Mouse (Mus musculus): ENCODE results near the gene Zfp644.

DNA sequence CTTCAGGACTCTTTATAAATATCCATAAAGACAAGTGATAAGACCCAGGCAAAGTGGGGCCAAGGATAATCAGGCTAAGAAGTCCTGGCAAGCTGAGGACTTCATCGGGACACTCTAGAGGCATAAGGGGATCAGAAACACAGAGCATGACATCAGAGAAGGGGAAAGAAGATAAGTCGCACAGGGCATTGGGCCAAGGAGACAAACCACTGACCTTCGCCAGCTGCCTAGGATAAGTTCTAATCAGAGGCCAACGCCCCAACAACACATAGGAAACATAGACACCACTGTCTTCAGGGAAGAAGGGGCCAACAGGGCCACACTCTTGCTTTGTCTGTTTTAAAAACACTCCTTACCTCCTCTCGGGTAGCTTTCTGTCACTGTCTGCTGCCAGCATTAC, 8.1 kb upstream of the Zfp644 start:
- no peak for TF ChIP-seq CTCF (IDR thresholded peaks at IDR 0.05; ENCODE audit: low read depth, low read length)
- TF ChIP-seq POLR2A (IDR thresholded peaks at IDR 0.05; ENCODE audit: extremely low read depth, insufficient read depth, low read length), result no peak

Measured in liver, adult 2 months (tissue).